Mouse (Mus musculus): ENCODE data around the gene Runx1. TPM values are rescaled to one million over a fixed set of nuclear protein-coding genes. Genes with fewer than 3 reads are reported as not detected.

The Runx1 gene
- polyA plus RNA-seq, 1 experiment, result 32.5 TPM

GRCm38 (mm10) chr16:92566146-92566545 is 259.8 kb downstream of the Runx1 start:
- no peak for TF ChIP-seq CTCF (IDR thresholded peaks at IDR 0.05; ENCODE audit: insufficient read depth, low read length)
- TF ChIP-seq POLR2A (IDR thresholded peaks at IDR 0.05; ENCODE audit: borderline replicate concordance, extremely low read depth, low read depth, low read length), result no peak
- no peak for DNase-seq
- 28% methylated on average over 5 of the region's 5 CpGs for WGBS
- H3K4me1 ChIP-seq (ENCODE audit: control insufficient read depth, insufficient read depth, low read length), result no peaks in the 10 kb centered on the region
- H3K4me3 ChIP-seq (replicated peaks; ENCODE audit: extremely low read depth, low read depth, low read length), result no peak overlapping the region

DNA sequence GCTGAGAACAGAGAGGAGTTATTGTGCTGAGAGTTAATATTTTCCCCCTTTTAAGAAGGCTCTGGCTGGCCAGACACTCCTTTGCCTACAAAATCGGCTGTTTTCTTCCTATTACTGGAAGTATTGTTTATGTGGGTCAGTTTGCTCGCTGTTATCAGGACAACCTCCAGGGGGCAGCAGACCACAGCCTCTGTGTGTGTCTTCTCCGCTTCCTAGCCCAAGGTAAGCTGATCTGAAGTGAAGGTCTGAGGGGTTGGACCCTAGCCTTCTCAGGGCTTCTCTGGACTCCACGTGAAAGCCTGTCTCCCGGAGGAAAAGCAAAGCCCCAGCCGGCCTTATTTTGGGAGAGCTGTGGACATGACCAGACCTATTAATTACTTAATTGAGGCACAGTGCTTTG is 260.2 kb downstream of the Runx1 start:
- H3K4me1 ChIP-seq (ENCODE audit: control insufficient read depth, insufficient read depth, low read length), result no peaks in the 10 kb centered on the region
- WGBS, result 3% methylated on average over 6 of the region's 6 CpGs
- peak; percentile 90 for TF ChIP-seq CTCF (IDR thresholded peaks at IDR 0.05; ENCODE audit: insufficient read depth, low read length)
- TF ChIP-seq POLR2A (IDR thresholded peaks at IDR 0.05; ENCODE audit: borderline replicate concordance, extremely low read depth, low read depth, low read length), result no peak
- DNase-seq, result peak; percentile 85
- H3K4me3 ChIP-seq (replicated peaks; ENCODE audit: extremely low read depth, low read depth, low read length), result no peak overlapping the region

DNA sequence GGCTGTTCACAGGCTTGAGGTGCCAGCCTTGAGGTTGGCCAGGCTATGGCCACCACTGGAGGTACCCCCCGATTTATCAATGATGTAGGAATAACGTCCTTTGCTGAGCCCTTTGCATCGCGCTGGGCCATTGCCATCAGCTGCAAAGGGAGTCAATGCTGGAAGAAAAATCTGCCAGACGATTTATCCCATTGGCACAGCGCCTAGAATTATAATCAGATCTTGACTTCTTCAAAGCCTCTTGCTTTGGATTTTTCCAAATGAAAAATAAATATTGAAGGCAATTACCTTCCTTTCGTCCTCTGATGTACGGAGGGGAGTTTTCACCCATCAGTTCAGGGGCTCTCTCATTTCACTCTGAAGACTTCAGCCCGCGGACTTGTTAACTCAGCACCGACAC is 260.7 kb downstream of the Runx1 start:
- no peak for DNase-seq
- TF ChIP-seq CTCF (IDR thresholded peaks at IDR 0.05; ENCODE audit: insufficient read depth, low read length) (no peak), POLR2A (IDR thresholded peaks at IDR 0.05; ENCODE audit: borderline replicate concordance, extremely low read depth, low read depth, low read length) (no peak)
- H3K4me1 ChIP-seq (ENCODE audit: control insufficient read depth, insufficient read depth, low read length), result no peaks in the 10 kb centered on the region
- no peak overlapping the region for H3K4me3 ChIP-seq (replicated peaks; ENCODE audit: extremely low read depth, low read depth, low read length)
- WGBS, result 48% methylated on average over 11 of the region's 11 CpGs

GRCm38 (mm10) chr16:92555051-92555450 is 270.9 kb downstream of the Runx1 start:
- DNase-seq, result no peak
- Histone ChIP-seq H3K4me1 (ENCODE audit: control insufficient read depth, insufficient read depth, low read length) (no peaks in the 10 kb centered on the region), H3K4me3 (replicated peaks; ENCODE audit: extremely low read depth, low read depth, low read length) (no peak overlapping the region)
- 79% methylated on average over 1 of the region's 1 CpGs for WGBS
- TF ChIP-seq CTCF (IDR thresholded peaks at IDR 0.05; ENCODE audit: insufficient read depth, low read length), result no peak
- no peak for TF ChIP-seq POLR2A (IDR thresholded peaks at IDR 0.05; ENCODE audit: borderline replicate concordance, extremely low read depth, low read depth, low read length)

- DNase-seq, result no peak
- no peaks in the 10 kb centered on the region for H3K4me1 ChIP-seq (ENCODE audit: control insufficient read depth, insufficient read depth, low read length)
- TF ChIP-seq CTCF (IDR thresholded peaks at IDR 0.05; ENCODE audit: insufficient read depth, low read length), result no peak
- no peak for TF ChIP-seq POLR2A (IDR thresholded peaks at IDR 0.05; ENCODE audit: borderline replicate concordance, extremely low read depth, low read depth, low read length)
- 34% methylated on average over 11 of the region's 11 CpGs for WGBS
- H3K4me3 ChIP-seq (replicated peaks; ENCODE audit: extremely low read depth, low read depth, low read length), result no peak overlapping the region
Observed at GRCm38 (mm10) chr16:92552858-92553257, 273.1 kb downstream of the Runx1 start.

- TF ChIP-seq POLR2A (IDR thresholded peaks at IDR 0.05; ENCODE audit: borderline replicate concordance, extremely low read depth, low read depth, low read length) (no peak), CTCF (IDR thresholded peaks at IDR 0.05; ENCODE audit: insufficient read depth, low read length) (no peak)
- WGBS, result 55% methylated on average over 9 of the region's 9 CpGs
- DNase-seq, result no peak
- Histone ChIP-seq H3K4me3 (replicated peaks; ENCODE audit: extremely low read depth, low read depth, low read length) (no peak overlapping the region), H3K4me1 (ENCODE audit: control insufficient read depth, insufficient read depth, low read length) (no peaks in the 10 kb centered on the region)
Observed at GRCm38 (mm10) chr16:92552106-92552382, 273.9 kb downstream of the Runx1 start.

Data from lung, adult 2 months (tissue).